Comparison of ENCODE assay signal across 31 mouse cellular contexts in genomic region chr17:56643237-56643636, GRCm38 (mm10). TPM values are rescaled to one million over a fixed set of nuclear protein-coding genes. Genes with fewer than 3 reads are reported as not detected.
"Had no signal": no experiment of that assay in that cellular context is flagged by ENCODE, and none has a peak within 500 bp of the region (broad histone marks: within the 10 kb centered on the region; RNA-seq: fewer than 3 reads in every experiment).

No protein-coding gene starts in this region.

- H3K4me2 ChIP-seq: limb, embryonic 12.5 days; limb, embryonic 13.5 days; limb, embryonic 15.5 days; liver, embryonic 12.5 days; liver, embryonic 13.5 days; liver, embryonic 15.5 days; lung, embryonic 14.5 days; lung, embryonic 15.5 days; midbrain, embryonic 11.5 days; midbrain, embryonic 12.5 days; midbrain, embryonic 13.5 days; midbrain, embryonic 15.5 days; neural tube, embryonic 12.5 days had no signal

- H3K9ac ChIP-seq: limb, embryonic 12.5 days; limb, embryonic 13.5 days; limb, embryonic 15.5 days; liver, embryonic 12.5 days; liver, embryonic 13.5 days; liver, embryonic 14.5 days; liver, embryonic 15.5 days; lung, embryonic 14.5 days; lung, embryonic 15.5 days; midbrain, embryonic 12.5 days; midbrain, embryonic 13.5 days; midbrain, embryonic 15.5 days; neural tube, embryonic 12.5 days had no signal

- H3K4me3 ChIP-seq: left cerebral cortex, adult 2 months; limb, embryonic 10.5 days; limb, embryonic 12.5 days; limb, embryonic 13.5 days; limb, embryonic 15.5 days; liver, embryonic 12.5 days; liver, embryonic 13.5 days; liver, embryonic 15.5 days; lung, embryonic 15.5 days; megakaryocyte, embryonic 14.5 days; midbrain, embryonic 10.5 days; midbrain, embryonic 12.5 days; midbrain, embryonic 13.5 days; midbrain, embryonic 15.5 days; myocyte; neural tube, embryonic 12.5 days had no signal

- DNase-seq: left cerebral cortex, postnatal 4 days; liver, embryonic 13.5 days; lung, adult 18-20 months; lung, adult 2 months; lung, embryonic 14.5 days; lung, postnatal 10 days; lung, postnatal 14 days; lung, postnatal 36 days; lung, postnatal 4 days; midbrain, embryonic 14.5 days had no signal

- ATAC-seq: liver, embryonic 12.5 days; lung, postnatal 0 days; midbrain, embryonic 13.5 days; midbrain, embryonic 15.5 days; midbrain, embryonic 16.5 days had no signal

- H3K36me3 ChIP-seq: limb, embryonic 10.5 days; limb, embryonic 12.5 days; limb, embryonic 13.5 days; limb, embryonic 15.5 days; liver, embryonic 12.5 days; liver, embryonic 13.5 days; liver, embryonic 15.5 days; lung, embryonic 15.5 days; midbrain, embryonic 10.5 days; midbrain, embryonic 12.5 days; midbrain, embryonic 13.5 days; midbrain, embryonic 15.5 days; neural tube, embryonic 12.5 days had no signal

- H3K27ac ChIP-seq: left cerebral cortex, adult 2 months; limb, embryonic 10.5 days; limb, embryonic 12.5 days; limb, embryonic 13.5 days; limb, embryonic 15.5 days; liver, embryonic 12.5 days; liver, embryonic 13.5 days; liver, embryonic 14.5 days; liver, embryonic 15.5 days; lung, embryonic 15.5 days; macrophage; midbrain, embryonic 10.5 days; midbrain, embryonic 12.5 days; midbrain, embryonic 13.5 days; midbrain, embryonic 15.5 days; neural tube, embryonic 12.5 days had no signal

- H3K9me3 ChIP-seq: limb, embryonic 10.5 days; limb, embryonic 12.5 days; limb, embryonic 13.5 days; limb, embryonic 15.5 days; liver, embryonic 12.5 days; liver, embryonic 13.5 days; liver, embryonic 15.5 days; lung, embryonic 15.5 days; midbrain, embryonic 10.5 days; midbrain, embryonic 12.5 days; midbrain, embryonic 13.5 days; midbrain, embryonic 15.5 days; neural tube, embryonic 12.5 days had no signal

- H3K27me3 ChIP-seq: limb, embryonic 12.5 days; limb, embryonic 13.5 days; limb, embryonic 15.5 days; lung, embryonic 15.5 days; midbrain, embryonic 13.5 days; midbrain, embryonic 15.5 days; neural tube, embryonic 12.5 days had no signal

- H3K4me1 ChIP-seq: limb, embryonic 10.5 days; limb, embryonic 12.5 days; limb, embryonic 13.5 days; limb, embryonic 15.5 days; liver, embryonic 13.5 days; liver, embryonic 15.5 days; lung, embryonic 15.5 days; megakaryocyte, embryonic 14.5 days; midbrain, embryonic 10.5 days; midbrain, embryonic 12.5 days; midbrain, embryonic 13.5 days; midbrain, embryonic 15.5 days; neural tube, embryonic 12.5 days had no signal

RNA-seq across cellular contexts. Expression of gene Catsperd, which starts 15.3 kb away (rescaled TPM):
- total RNA-seq: megakaryocyte, adult 5-6 weeks had no signal
- polyA plus RNA-seq: macrophage had no signal
